Mouse (Mus musculus) myocyte (in vitro differentiated cells): Measurements from ENCODE around the gene Tenm2. TPM values are rescaled to one million over a fixed set of nuclear protein-coding genes. Genes with fewer than 3 reads are reported as not detected.

Source experiments
- H3K27me3 ChIP-seq: one replicate; pipeline ENCODE4 v1.6.1; 2011; ENCODE audit not compliant: control insufficient read depth, insufficient read depth, insufficient read length
- H3K36me3 ChIP-seq: one replicate; pipeline ENCODE4 v1.6.1; 2011; ENCODE audit not compliant: control insufficient read depth, insufficient read depth
- H3K4me2 ChIP-seq: one replicate; pipeline ENCODE4 v1.6.1; 2011; ENCODE audit warnings: low read depth, control low read depth
- H3K4me3 ChIP-seq: one replicate; pipeline ENCODE4 v1.5.1; 2011; ENCODE audit warnings: mild to moderate bottlenecking, control low read depth, moderate library complexity
- H3K79me2 ChIP-seq: one replicate; pipeline ENCODE4 v1.6.1; 2011; ENCODE audit not compliant: control insufficient read depth, insufficient read depth
- H3ac ChIP-seq: one replicate; pipeline ENCODE4 v1.6.1; 2011; ENCODE audit not compliant: control insufficient read depth, insufficient read length
- CEBPB ChIP-seq: IDR thresholded peaks from 2 replicates; pipeline ENCODE4 v1.6.1; 2011; ENCODE audit warnings: mild to moderate bottlenecking, moderate library complexity; ENCODE audit not compliant: poor library complexity, insufficient read depth, severe bottlenecking
- E2F4 ChIP-seq: IDR thresholded peaks from one replicate; pipeline ENCODE4 v1.6.1; 2011; ENCODE audit warnings: mild to moderate bottlenecking, control low read depth, moderate library complexity; ENCODE audit not compliant: insufficient read depth
- MAX ChIP-seq: IDR thresholded peaks from one replicate; pipeline ENCODE4 v1.6.1; 2011; ENCODE audit warnings: low read depth, mild to moderate bottlenecking, control low read depth
- MYOD1 ChIP-seq, 3 experiments: IDR thresholded peaks; one replicate each; pipeline ENCODE4 v1.6.1; 2011; ENCODE audit warnings: control low read depth in 2 of 3, low read depth in 2 of 3, mild to moderate bottlenecking in 2 of 3, moderate library complexity in 1 of 3; ENCODE audit not compliant: insufficient read length in 2 of 3, control insufficient read depth in 1 of 3
- MYOG ChIP-seq, 3 experiments: IDR thresholded peaks; one replicate each; pipeline ENCODE4 v1.6.1; 2011; ENCODE audit warnings: control low read depth in 2 of 3, low read depth in 2 of 3, mild to moderate bottlenecking in 2 of 3; ENCODE audit not compliant: insufficient read length in 2 of 3, control insufficient read depth in 1 of 3, insufficient read depth in 1 of 3
- POLR2A ChIP-seq: IDR thresholded peaks from one replicate; pipeline ENCODE4 v1.6.1; 2011; ENCODE audit warnings: low read depth, mild to moderate bottlenecking, control low read depth, moderate library complexity; ENCODE audit not compliant: insufficient read length
- POLR2AphosphoS2 ChIP-seq: IDR thresholded peaks from one replicate; pipeline ENCODE4 v1.6.1; 2011; ENCODE audit warnings: low read depth, control low read depth; ENCODE audit not compliant: insufficient read length
- REST ChIP-seq: IDR thresholded peaks from one replicate; pipeline ENCODE4 v1.6.1; 2011; ENCODE audit warnings: mild to moderate bottlenecking, control low read depth, moderate library complexity; ENCODE audit not compliant: insufficient read depth, insufficient read length
- SRF ChIP-seq: IDR thresholded peaks from one replicate; pipeline ENCODE4 v1.6.1; 2011; ENCODE audit warnings: low read depth; ENCODE audit not compliant: control insufficient read depth, insufficient read length
- TCF12 ChIP-seq: IDR thresholded peaks from one replicate; pipeline ENCODE4 v1.6.1; 2011; ENCODE audit warnings: mild to moderate bottlenecking, control low read depth; ENCODE audit not compliant: poor library complexity, insufficient read depth, severe bottlenecking
- TCF3 ChIP-seq: IDR thresholded peaks from one replicate; pipeline ENCODE4 v1.6.1; 2011; ENCODE audit warnings: low read depth, control low read depth; ENCODE audit not compliant: insufficient read length
- USF1 ChIP-seq: IDR thresholded peaks from one replicate; pipeline ENCODE4 v1.6.1; 2011; ENCODE audit warnings: low read depth, mild to moderate bottlenecking, control low read depth, moderate library complexity
- polyA plus RNA-seq: library from polyadenylated mRNA; unstranded; fragments of >200 nt; fragmentation: generic; extraction: Trizol; gene quantifications from one replicate; pipeline ENCODE4 v1.2.1, GENCODE M21; 2012; ENCODE audit warnings: missing spikeins

Tenm2 gene
- polyA plus RNA-seq, 1 experiment, result 0.28 TPM

DNA sequence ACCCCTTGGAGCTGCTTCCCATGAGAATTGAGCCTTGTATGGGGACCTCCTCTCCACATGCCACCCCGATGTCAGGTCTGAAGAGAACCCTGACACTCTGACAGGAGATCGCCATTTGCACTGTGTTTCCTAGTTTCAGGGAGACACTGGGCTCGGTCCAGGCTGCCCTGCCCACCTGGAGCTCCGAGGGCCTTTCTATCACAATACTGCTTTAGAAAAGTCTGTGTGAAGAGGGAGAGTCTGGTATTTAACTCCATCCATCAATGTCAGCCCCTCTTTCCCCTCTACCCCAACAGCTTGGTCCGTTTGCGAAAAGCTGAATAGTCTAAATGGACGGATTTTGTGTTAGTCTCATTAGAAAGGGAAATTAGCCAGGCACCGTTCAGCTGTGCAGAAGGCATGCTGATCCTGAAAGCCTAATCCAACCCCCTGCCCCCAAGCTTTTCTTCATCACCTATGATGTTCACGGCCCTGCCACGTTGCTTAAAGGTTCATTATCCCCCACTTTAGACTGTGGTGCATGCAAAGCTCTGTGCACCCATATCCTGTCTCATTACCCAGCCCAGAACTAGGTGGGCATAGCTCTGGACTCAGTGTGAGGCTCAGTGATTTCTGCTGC, 538.6 kb downstream of the Tenm2 start:
- H3ac ChIP-seq, result no peak overlapping the region
- H3K79me2 ChIP-seq, result no peaks in the 10 kb centered on the region
- no peaks in the 10 kb centered on the region for H3K36me3 ChIP-seq
- no peak overlapping the region for H3K4me2 ChIP-seq
- no peak overlapping the region for H3K4me3 ChIP-seq
- TF ChIP-seq MYOG (IDR thresholded peaks at IDR 0.05; ENCODE audit: control insufficient read depth in 1 of 3, insufficient read depth in 1 of 3, insufficient read length in 2 of 3, low read depth in 2 of 3) (no peak), SRF (no peak), TCF12 (no peak), MAX (no peak), USF1 (no peak), POLR2AphosphoS2 (no peak), E2F4 (no peak), REST (no peak), CEBPB (no peak), TCF3 (no peak), MYOD1 (IDR thresholded peaks at IDR 0.05; ENCODE audit: control insufficient read depth in 1 of 3, insufficient read length in 2 of 3, low read depth in 2 of 3) (no peak), POLR2A (no peak)
- H3K27me3 ChIP-seq, result no peaks in the 10 kb centered on the region

DNA sequence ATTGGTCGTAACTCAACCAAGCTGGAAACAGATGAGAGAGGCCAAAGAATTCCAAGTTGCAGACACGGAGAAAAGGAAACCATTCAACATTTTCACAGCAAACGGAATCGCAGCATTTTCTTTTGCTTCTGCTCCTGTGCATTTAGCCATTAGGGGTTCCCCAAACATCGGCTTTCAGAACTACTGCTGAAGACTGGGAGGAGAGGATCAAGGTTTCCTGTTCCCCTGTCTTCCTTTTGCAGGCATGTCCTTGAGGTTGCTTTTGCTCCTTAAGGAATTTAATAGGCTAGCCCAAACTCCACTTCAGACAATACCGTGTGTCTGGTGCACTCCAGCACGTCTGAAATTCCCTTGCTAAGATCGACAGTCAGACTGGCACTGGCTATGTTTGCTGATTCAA, 541.0 kb downstream of the Tenm2 start:
- H3K4me3 ChIP-seq, result no peak overlapping the region
- H3K36me3 ChIP-seq, result no peaks in the 10 kb centered on the region
- no peaks in the 10 kb centered on the region for H3K79me2 ChIP-seq
- H3K4me2 ChIP-seq, result no peak overlapping the region
- H3K27me3 ChIP-seq, result no peaks in the 10 kb centered on the region
- H3ac ChIP-seq, result no peak overlapping the region
- no peak for TF ChIP-seq MYOD1 (IDR thresholded peaks at IDR 0.05; ENCODE audit: control insufficient read depth in 1 of 3, insufficient read length in 2 of 3, low read depth in 2 of 3)
- no peak for TF ChIP-seq MYOG (IDR thresholded peaks at IDR 0.05; ENCODE audit: control insufficient read depth in 1 of 3, insufficient read depth in 1 of 3, insufficient read length in 2 of 3, low read depth in 2 of 3)
- no peak for TF ChIP-seq REST
- no peak for TF ChIP-seq POLR2AphosphoS2
- TF ChIP-seq TCF3, result no peak
- no peak for TF ChIP-seq USF1
- TF ChIP-seq E2F4, result no peak
- no peak for TF ChIP-seq CEBPB
- no peak for TF ChIP-seq TCF12
- no peak for TF ChIP-seq SRF

DNA sequence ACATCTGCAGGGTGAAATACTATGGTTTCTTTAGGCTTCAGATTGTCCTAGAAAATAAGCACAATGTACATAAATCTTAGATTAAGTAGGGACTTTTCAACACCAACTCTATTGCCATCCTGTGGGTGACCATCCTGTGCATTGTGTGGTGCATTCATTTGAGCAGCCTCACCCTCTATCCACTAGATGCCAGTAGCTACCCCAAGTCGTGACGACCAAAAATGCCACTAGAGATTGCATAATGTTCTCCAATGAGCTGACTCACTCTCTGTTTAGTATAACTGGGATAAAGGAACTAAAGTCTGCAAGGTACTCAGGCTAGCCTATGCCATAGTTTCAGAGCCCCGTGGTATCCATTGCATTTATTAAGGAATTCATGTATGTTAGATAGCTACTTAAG, 543.1 kb downstream of the Tenm2 start:
- Histone ChIP-seq H3K4me2 (no peak overlapping the region), H3K27me3 (no peaks in the 10 kb centered on the region), H3K79me2 (no peaks in the 10 kb centered on the region), H3K36me3 (no peaks in the 10 kb centered on the region), H3K4me3 (no peak overlapping the region), H3ac (no peak overlapping the region)
- TF ChIP-seq CEBPB (no peak), TCF12 (no peak), REST (no peak), TCF3 (no peak), MYOG (IDR thresholded peaks at IDR 0.05; ENCODE audit: control insufficient read depth in 1 of 3, insufficient read depth in 1 of 3, insufficient read length in 2 of 3, low read depth in 2 of 3) (no peak), USF1 (no peak), SRF (no peak), MAX (no peak), POLR2AphosphoS2 (no peak), MYOD1 (IDR thresholded peaks at IDR 0.05; ENCODE audit: control insufficient read depth in 1 of 3, insufficient read length in 2 of 3, low read depth in 2 of 3) (no peak), POLR2A (no peak), E2F4 (no peak)

DNA sequence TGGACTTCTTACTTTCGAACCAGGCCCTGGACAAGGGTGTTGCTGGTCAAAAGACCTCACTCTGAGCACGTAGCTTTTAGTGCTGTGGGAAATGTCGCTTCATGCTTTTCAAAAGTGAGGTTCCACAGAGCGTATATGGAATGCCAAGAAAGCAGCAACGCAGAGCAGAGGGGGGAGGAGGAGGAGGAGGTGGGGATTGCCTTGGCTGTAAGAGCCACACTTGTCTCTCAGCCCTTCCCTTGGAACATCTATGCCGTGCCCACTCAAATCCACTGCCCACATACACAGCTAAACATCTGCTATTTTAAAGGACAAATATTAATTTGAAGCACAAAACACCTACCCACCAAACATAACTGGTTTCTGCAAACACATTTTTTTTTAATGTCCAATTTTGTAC, 544.9 kb downstream of the Tenm2 start:
- Histone ChIP-seq H3K36me3 (no peaks in the 10 kb centered on the region), H3K79me2 (no peaks in the 10 kb centered on the region), H3ac (no peak overlapping the region), H3K27me3 (no peaks in the 10 kb centered on the region), H3K4me2 (no peak overlapping the region), H3K4me3 (no peak overlapping the region)
- TF ChIP-seq SRF (no peak), TCF3 (no peak), MYOD1 (IDR thresholded peaks at IDR 0.05; ENCODE audit: control insufficient read depth in 1 of 3, insufficient read length in 2 of 3, low read depth in 2 of 3) (no peak), POLR2A (no peak), E2F4 (no peak), MAX (no peak), MYOG (IDR thresholded peaks at IDR 0.05; ENCODE audit: control insufficient read depth in 1 of 3, insufficient read depth in 1 of 3, insufficient read length in 2 of 3, low read depth in 2 of 3) (no peak), TCF12 (no peak), USF1 (no peak), POLR2AphosphoS2 (no peak), CEBPB (no peak), REST (no peak)
